ENCODE assay signal across 9 mouse cellular contexts in genomic region chr13:93787647-93788046, GRCm38 (mm10). TPM values are rescaled to one million over a fixed set of nuclear protein-coding genes. Genes with fewer than 3 reads are reported as not detected.
DNase-seq lines count a peak whose midpoint lies in the region; ATAC-seq and TF ChIP-seq lines count a peak whose summit lies in the region.
"Had no signal": no experiment of that assay in that cellular context is flagged by ENCODE, and none has a peak within 500 bp of the region (broad histone marks: within the 10 kb centered on the region; RNA-seq: fewer than 3 reads in every experiment).

No protein-coding gene starts in this region.

- H3K4me1 ChIP-seq in heart, embryonic 11.5 days (ENCODE audit: control insufficient read depth, insufficient read depth, low read length), result no peaks in the 10 kb centered on the region
- peaks cover 9% of the 10 kb centered on the region for H3K4me1 ChIP-seq in lung, embryonic 16.5 days (replicated peaks; ENCODE audit: control insufficient read depth, insufficient read depth, low read length)
- no peaks in the 10 kb centered on the region for H3K4me1 ChIP-seq in lung, adult 2 months (ENCODE audit: control insufficient read depth, insufficient read depth, low read length)

- DNase-seq in heart, postnatal 14 days, result peak; percentile 10 to 19
- DNase-seq in lung, adult 2 months, result no peak
- DNase-seq in cerebellum, adult 18-20 months, result peak; percentile 55 to 65
- peak; percentile 79 to 81 for DNase-seq in layer of hippocampus, postnatal 10 days (ENCODE audit: low spot score in 2 of 2)
- no peak for DNase-seq in spleen, adult 12 weeks (ENCODE audit: low spot score)
- no peak for DNase-seq in left cerebral cortex, adult 9 months (ENCODE audit: low spot score in 2 of 2)

- no peak overlapping the region for H3K27ac ChIP-seq in heart, embryonic 11.5 days (ENCODE audit: low read depth, low read length)
- H3K27ac ChIP-seq in lung, embryonic 16.5 days (ENCODE audit: low read length), result no peak overlapping the region

- no peaks in the 10 kb centered on the region for H3K27me3 ChIP-seq in heart, embryonic 11.5 days (ENCODE audit: control insufficient read depth, insufficient read depth, low read length)
- no peaks in the 10 kb centered on the region for H3K27me3 ChIP-seq in lung, embryonic 16.5 days (ENCODE audit: control insufficient read depth, insufficient read depth, low read depth, low read length)

- H3K9me3 ChIP-seq in heart, embryonic 11.5 days (replicated peaks; ENCODE audit: control insufficient read depth, low read length), result no peaks in the 10 kb centered on the region
- no peaks in the 10 kb centered on the region for H3K9me3 ChIP-seq in lung, embryonic 16.5 days (ENCODE audit: control insufficient read depth, low read length)
- H3K9me3 ChIP-seq: megakaryocyte, embryonic 14.5 days had no signal

- no peak for TF ChIP-seq POLR2A in lung, adult 2 months (IDR thresholded peaks at IDR 0.05; ENCODE audit: borderline replicate concordance, extremely low read depth, low read depth, low read length)

- no peak overlapping the region for H3K4me3 ChIP-seq in heart, embryonic 11.5 days (ENCODE audit: low read depth, low read length)
- no peak overlapping the region for H3K4me3 ChIP-seq in lung, embryonic 16.5 days (ENCODE audit: low read length)
- no peak overlapping the region for H3K4me3 ChIP-seq in lung, adult 2 months (replicated peaks; ENCODE audit: extremely low read depth, low read depth, low read length)
- H3K4me3 ChIP-seq: megakaryocyte, embryonic 14.5 days had no signal

- no peaks in the 10 kb centered on the region for H3K36me3 ChIP-seq in heart, embryonic 11.5 days (ENCODE audit: control insufficient read depth, insufficient read depth, low read length)
- H3K36me3 ChIP-seq in lung, embryonic 16.5 days (ENCODE audit: control insufficient read depth, insufficient read depth, low read length), result peaks cover 2% of the 10 kb centered on the region; the same call in 1 of the 2 replicates

- H3K4me2 ChIP-seq in heart, embryonic 11.5 days, result no peak overlapping the region
- H3K4me2 ChIP-seq in lung, embryonic 16.5 days (ENCODE audit: low read depth, low read length), result no peak overlapping the region

- ATAC-seq in heart, embryonic 11.5 days (replicated peaks; ENCODE audit: insufficient number of reproducible peaks, low FRiP score, low TSS enrichment), result no peak
- ATAC-seq in lung, embryonic 16.5 days (ENCODE audit: low read depth), result peak; percentile 71; the same call in 1 of the 2 replicates

- H3K9ac ChIP-seq in heart, embryonic 11.5 days (ENCODE audit: low read depth, low read length), result no peak overlapping the region
- no peak overlapping the region for H3K9ac ChIP-seq in lung, embryonic 16.5 days (ENCODE audit: low read length)

- TF ChIP-seq CTCF in lung, adult 2 months (IDR thresholded peaks at IDR 0.05; ENCODE audit: insufficient read depth, low read length), result no peak

- WGBS in heart, embryonic 11.5 days (ENCODE audit: insufficient replicate concordance), result 68% methylated on average over 8 of the region's 8 CpGs
- WGBS in lung, embryonic 16.5 days, result 40% methylated on average over 8 of the region's 8 CpGs
- 29% methylated on average over 8 of the region's 8 CpGs for WGBS in lung, adult 2 months

- intact Hi-C loops in heart, postnatal 14 days (cut with DNase I), result no loop called here

RNA-seq across cellular contexts. Expression of gene Arsb, which starts 16.2 kb away (rescaled TPM):
- 1 to 10 TPM; 7.6 to 7.8 TPM for total RNA-seq in heart, postnatal 14 days (2021)
- 5.9 and 9.0 TPM in 2 replicates for polyA plus RNA-seq in heart, embryonic 11.5 days (2014; fragmentation: Nextera tagmentation; extraction: Ambion mirVana)
- polyA plus RNA-seq in lung, embryonic 16.5 days (2015; fragmentation: Nextera tagmentation; extraction: Ambion mirVana), result 15.2 and 17.2 TPM in 2 replicates
- polyA plus RNA-seq in lung, adult 2 months (2012; rRNA removed), result 22.8 and 26.0 TPM in 2 replicates
- 10 to 100 TPM; 78.8 to 84.6 TPM for total RNA-seq in layer of hippocampus, postnatal 10 days (2021)

Comparison
In these comparisons a context has a peak if more than half of its experiments do, and no peak if none do; other contexts are left out.
1. DNase-seq: peak in heart, postnatal 14 days (2 of 2), cerebellum, adult 18-20 months (2 of 2) and layer of hippocampus, postnatal 10 days (2 of 2); none in lung, adult 2 months (single experiment), spleen, adult 12 weeks (single experiment) and left cerebral cortex, adult 9 months (0 of 2).